In the genomic region with DNA sequence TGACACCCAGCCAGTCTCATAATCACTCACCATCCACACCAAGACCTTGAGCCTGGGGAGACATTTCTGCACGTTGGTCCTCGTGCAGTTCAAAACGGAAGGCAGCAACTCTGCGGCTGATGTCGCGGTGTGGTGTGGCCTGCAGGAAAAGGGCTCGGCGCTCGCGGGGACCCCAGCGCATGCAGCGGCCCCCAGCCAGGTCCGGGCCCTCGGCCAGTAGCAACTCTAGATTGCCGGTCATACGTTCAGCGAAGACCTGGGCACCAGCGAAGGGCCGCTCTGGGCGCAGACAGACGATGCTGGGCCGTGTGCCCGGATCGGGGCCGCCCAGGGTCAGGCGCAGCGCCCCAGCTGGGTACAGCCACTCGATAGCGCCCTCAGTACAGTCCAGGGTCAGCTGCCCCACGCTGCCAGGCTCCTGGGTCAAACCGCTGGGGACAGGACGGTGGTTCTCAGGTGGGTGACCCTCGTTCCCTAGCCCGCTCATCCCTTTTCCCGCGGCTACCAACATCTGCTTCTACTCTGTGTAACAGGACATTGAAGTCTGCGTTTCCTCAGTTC, we compare ENCODE assay signal across 8 mouse cellular contexts. TPM values are rescaled to one million over a fixed set of nuclear protein-coding genes. Genes with fewer than 3 reads are reported as not detected.
DNase-seq lines count a peak whose midpoint lies in the region; TF ChIP-seq lines count a peak whose summit lies in the region.

No protein-coding gene starts in this region.

- TF ChIP-seq CTCF in kidney, adult 2 months (conservative IDR thresholded peaks at IDR 0.05; ENCODE audit: insufficient read depth, insufficient read length, low read depth, low read length), result no peak

- no peaks in the 10 kb centered on the region for H3K36me3 ChIP-seq in kidney, adult 2 months (ENCODE audit: control insufficient read depth, insufficient read depth, low read length)
- no peaks in the 10 kb centered on the region for H3K36me3 ChIP-seq in myocyte (ENCODE audit: control insufficient read depth, insufficient read depth)

- no peak for TF ChIP-seq POLR2A in kidney, adult 2 months (IDR thresholded peaks at IDR 0.05; ENCODE audit: low read depth, low read length)
- TF ChIP-seq POLR2A in myocyte (IDR thresholded peaks at IDR 0.05; ENCODE audit: insufficient read length, low read depth), result no peak

- H3K27me3 ChIP-seq in kidney, adult 2 months (replicated peaks; ENCODE audit: control insufficient read depth, insufficient read depth, low read length), result no peaks in the 10 kb centered on the region
- H3K27me3 ChIP-seq in myocyte (ENCODE audit: control insufficient read depth, insufficient read depth, insufficient read length), result no peaks in the 10 kb centered on the region

- peak; percentile 61 for DNase-seq in kidney, adult 2 months
- DNase-seq in kidney, adult 9 months, result no peak
- peak; percentile 47 for DNase-seq in adrenal gland, postnatal 25 days
- peak; percentile 34 to 37 for DNase-seq in heart, adult 9 months (ENCODE audit: low spot score in 2 of 2)
- DNase-seq in kidney, postnatal 14 days, result peak; percentile 54
- no peak for DNase-seq in right cerebral cortex, postnatal 36 days (ENCODE audit: low spot score in 2 of 2)
- DNase-seq in layer of hippocampus, postnatal 25 days (ENCODE audit: extremely low spot score in 1 of 2, low spot score in 1 of 2), result no peak

- H3K27ac ChIP-seq in kidney, adult 2 months (ENCODE audit: insufficient read depth, low read depth, low read length), result peak overlapping the region; percentile 46

- 5% methylated on average over 37 of the region's 37 CpGs for WGBS in kidney, adult 2 months

- peak overlapping the region; percentile 11 for H3ac ChIP-seq in myocyte (ENCODE audit: control insufficient read depth, insufficient read length)

- H3K4me3 ChIP-seq in kidney, adult 2 months (ENCODE audit: insufficient read depth, low read depth, low read length), result peak overlapping the region; percentile 79
- peak overlapping the region; percentile 47 for H3K4me3 ChIP-seq in myocyte

- no peaks in the 10 kb centered on the region for H3K79me2 ChIP-seq in myocyte (ENCODE audit: control insufficient read depth, insufficient read depth)

- peaks cover 9% of the 10 kb centered on the region; the same call in 1 of the 2 replicates for H3K4me1 ChIP-seq in kidney, adult 2 months (ENCODE audit: control insufficient read depth, insufficient read depth, low read length)

- peak overlapping the region; percentile 93 for H3K4me2 ChIP-seq in myocyte (ENCODE audit: low read depth)

TF ChIP-seq in myocyte, 11 proteins besides CTCF, POLR2A, EP300 and RAD21:
- TF ChIP-seq MYOG (IDR thresholded peaks at IDR 0.05; ENCODE audit: control insufficient read depth in 1 of 3, insufficient read depth in 1 of 3, insufficient read length in 2 of 3, low read depth in 2 of 3) (no peak), REST (IDR thresholded peaks at IDR 0.05; ENCODE audit: insufficient read depth, insufficient read length) (no peak)
TF ChIP-seq in myocyte: peak in this region for 0.

RNA-seq across cellular contexts. Expression of gene Metrn, which starts 0.6 kb away (rescaled TPM):
- polyA plus RNA-seq in kidney, adult 2 months (2012; rRNA removed), result 50.1 and 61.3 TPM in 2 replicates
- total RNA-seq in adrenal gland, postnatal 25 days (2021), result 22.1 and 25.5 TPM in 2 replicates
- polyA plus RNA-seq in myocyte (2012; fragmentation: generic; extraction: Trizol), result 44.4 TPM
- total RNA-seq in layer of hippocampus, postnatal 25 days (2021), result 10 to 100 TPM; 82.7 to 89.2 TPM

RNA-seq across cellular contexts. Expression of gene AC134908.4, which starts 0.8 kb away (rescaled TPM):
- polyA plus RNA-seq in kidney, adult 2 months (2012; rRNA removed), result 0.64 TPM in 1 of 2 replicates, not detected in the other
- total RNA-seq in adrenal gland, postnatal 25 days (2021), result not detected in 2 replicates
- polyA plus RNA-seq in myocyte (2012; fragmentation: generic; extraction: Trizol), result not detected
- 1 to 10 TPM; 1.6 to 3.5 TPM for total RNA-seq in layer of hippocampus, postnatal 25 days (2021)

RNA-seq across cellular contexts. Expression of gene Fam173a, which starts 3.6 kb away (rescaled TPM):
- polyA plus RNA-seq in kidney, adult 2 months (2012; rRNA removed), result 152 and 158 TPM in 2 replicates
- total RNA-seq in adrenal gland, postnatal 25 days (2021), result 84.7 and 102 TPM in 2 replicates
- 61.0 TPM for polyA plus RNA-seq in myocyte (2012; fragmentation: generic; extraction: Trizol)
- 10 to 100 TPM; 81.7 to 88.0 TPM for total RNA-seq in layer of hippocampus, postnatal 25 days (2021)

RNA-seq across cellular contexts. Expression of gene Ccdc78, which starts 9.9 kb away (rescaled TPM):
- 0.06 and 0.12 TPM in 2 replicates for polyA plus RNA-seq in kidney, adult 2 months (2012; rRNA removed)
- total RNA-seq in adrenal gland, postnatal 25 days (2021), result not detected in 2 replicates
- polyA plus RNA-seq in myocyte (2012; fragmentation: generic; extraction: Trizol), result 0.08 TPM
- total RNA-seq in layer of hippocampus, postnatal 25 days (2021), result not detected

RNA-seq across cellular contexts. Expression of gene Haghl, which starts 10.8 kb away (rescaled TPM):
- polyA plus RNA-seq in kidney, adult 2 months (2012; rRNA removed), result 58.9 and 62.8 TPM in 2 replicates
- total RNA-seq in adrenal gland, postnatal 25 days (2021), result 22.6 and 43.5 TPM in 2 replicates
- 29.8 TPM for polyA plus RNA-seq in myocyte (2012; fragmentation: generic; extraction: Trizol)
- 100 to 1,000 TPM; 112 to 126 TPM for total RNA-seq in layer of hippocampus, postnatal 25 days (2021)

Comparison
In these comparisons a context has a peak if more than half of its experiments do, and no peak if none do; other contexts are left out.
1. DNase-seq: peak in kidney, adult 2 months (single experiment), adrenal gland, postnatal 25 days (single experiment), heart, adult 9 months (2 of 2) and kidney, postnatal 14 days (single experiment); none in kidney, adult 9 months (single experiment), right cerebral cortex, postnatal 36 days (0 of 2) and layer of hippocampus, postnatal 25 days (0 of 2).